Mouse (Mus musculus) limb, embryonic 14.5 days (tissue): ENCODE data around the gene Cryzl1. TPM values are rescaled to one million over a fixed set of nuclear protein-coding genes. Genes with fewer than 3 reads are reported as not detected.

Experiments
- ATAC-seq: fragments of 200-750 bp; cut with Nextera tagmentation; 2 replicates; pipeline ENCODE4 v1.8.0; 2017; ENCODE audit warnings: low read depth, moderate number of reproducible peaks, moderate TSS enrichment; ENCODE audit not compliant: low FRiP score
- DNase-seq: peaks from one replicate; pipeline ENCODE4 v3.0.0-alpha.2; 2015; ENCODE audit warnings: low spot score
- H3K27ac ChIP-seq: fragments of 300-500 bp; sonication (generic); replicated peaks from 2 replicates; pipeline ENCODE4 v1.5.1; 2014; ENCODE audit warnings: low read depth, mild to moderate bottlenecking, low read length, moderate library complexity, mixed read lengths
- H3K27me3 ChIP-seq: fragments of 300-500 bp; sonication (generic); 2 replicates; pipeline ENCODE4 v1.6.1; 2014; ENCODE audit warnings: low read length, mixed read lengths; ENCODE audit not compliant: control insufficient read depth, insufficient read depth
- H3K36me3 ChIP-seq: fragments of 300-500 bp; sonication (generic); 2 replicates; pipeline ENCODE4 v1.6.1; 2014; ENCODE audit warnings: mild to moderate bottlenecking, low read length, moderate library complexity, mixed read lengths; ENCODE audit not compliant: control insufficient read depth, insufficient read depth
- H3K4me1 ChIP-seq: fragments of 300-500 bp; sonication (generic); 2 replicates; pipeline ENCODE4 v1.6.1; 2014; ENCODE audit warnings: antibody characterized with exemption, low read length, mixed read lengths; ENCODE audit not compliant: control insufficient read depth, insufficient read depth
- H3K4me2 ChIP-seq: fragments of 300-500 bp; sonication (generic); replicated peaks from 2 replicates; pipeline ENCODE4 v1.6.1; 2014; ENCODE audit warnings: low read depth, mild to moderate bottlenecking, low read length, moderate library complexity; ENCODE audit not compliant: severe bottlenecking
- H3K4me3 ChIP-seq: fragments of 300-500 bp; sonication (generic); replicated peaks from 2 replicates; pipeline ENCODE4 v1.5.1; 2014; ENCODE audit warnings: low read length
- H3K9ac ChIP-seq: fragments of 300-500 bp; sonication (generic); 2 replicates; pipeline ENCODE4 v1.6.1; 2014; ENCODE audit warnings: mild to moderate bottlenecking, low read depth, low read length, moderate library complexity; ENCODE audit not compliant: severe bottlenecking
- H3K9me3 ChIP-seq: fragments of 300-500 bp; sonication (generic); 2 replicates; pipeline ENCODE4 v1.6.1; 2016; ENCODE audit warnings: low read length; ENCODE audit not compliant: control insufficient read depth
- POLR2A ChIP-seq: fragments of 200-500 bp; IDR thresholded peaks from 2 replicates; pipeline ENCODE4 v1.8.0; 2012; ENCODE audit warnings: inconsistent platforms, mild to moderate bottlenecking, moderate library complexity, borderline replicate concordance; ENCODE audit not compliant: insufficient read depth, insufficient read length; ENCODE audit errors: extremely low read depth
- WGBS: fragments of 180-500 bp; shearing (Covaris S2); extraction: QIAGEN DNeasy Blood & Tissue Kit; methylation state at CpG from one replicate; pipeline ENCODE4 v1.1.7; 2014; 5-methylcytosine and 5-hydroxymethylcytosine counted together
- polyA plus RNA-seq, 2 experiments: library from polyadenylated mRNA; depleted of rRNA in 1 of 2; stranded (reverse) in 1 of 2; unstranded in 1 of 2; fragments of >200 nt; fragmentation: Nextera tagmentation in 1 of 2; extraction: Ambion mirVana in 1 of 2; gene quantifications; 2 replicates each; pipeline versions ENCODE4 v1.2.1 to v1.2.3; 2012 to 2014

Cryzl1 gene
- polyA plus RNA-seq, 2 experiments, result 54.3 to 69.1 TPM

- 86% methylated on average over 2 of the region's 2 CpGs for whole genome bisulfite sequencing
- no peak for ATAC-seq
Measured at GRCm38 (mm10) chr16:91644901-91645300, 83.9 kb downstream of the Cryzl1 start.

GRCm38 (mm10) chr16:91640171-91640570 lies 88.6 kb downstream of the Cryzl1 start:
- no peak overlapping the region for H3K9ac ChIP-seq
- H3K27ac ChIP-seq, result no peak overlapping the region
- H3K27me3 ChIP-seq, result no peaks in the 10 kb centered on the region
- H3K36me3 ChIP-seq, result peaks cover 75% of the 10 kb centered on the region
- H3K9me3 ChIP-seq, result no peaks in the 10 kb centered on the region
- no peak overlapping the region for H3K4me2 ChIP-seq
- no peak overlapping the region for H3K4me3 ChIP-seq
- DNase-seq (no peak), ATAC-seq (no peak)
- 0 out of 2 replicates have a peak, but pooled peaks cover 4% of the 10 kb centered on the region for H3K4me1 ChIP-seq
- WGBS, result 94% methylated on average over 8 of the region's 8 CpGs
- TF ChIP-seq POLR2A, result no peak

More at GRCm38 (mm10) chr16:91644901-91645300, 83.9 kb downstream of the Cryzl1 start:
- H3K9me3 ChIP-seq, result no peaks in the 10 kb centered on the region
- H3K27me3 ChIP-seq, result no peaks in the 10 kb centered on the region
- peaks cover 12% of the 10 kb centered on the region; the same call in 1 of the 2 replicates for H3K4me1 ChIP-seq
- DNase-seq, result no peak
- no peak overlapping the region for H3K4me3 ChIP-seq
- H3K9ac ChIP-seq, result no peak overlapping the region
- H3K36me3 ChIP-seq, result peaks cover 28% of the 10 kb centered on the region
- H3K27ac ChIP-seq, result no peak overlapping the region
- TF ChIP-seq POLR2A, result no peak
- H3K4me2 ChIP-seq, result no peak overlapping the region

GRCm38 (mm10) chr16:91639636-91640035 lies 89.1 kb downstream of the Cryzl1 start:
- Histone ChIP-seq H3K4me1 (0 out of 2 replicates have a peak, but pooled peaks cover under 1% of the 10 kb centered on the region), H3K9ac (no peak overlapping the region), H3K4me2 (no peak overlapping the region), H3K36me3 (peaks cover 79% of the 10 kb centered on the region), H3K27ac (no peak overlapping the region), H3K27me3 (no peaks in the 10 kb centered on the region), H3K9me3 (no peaks in the 10 kb centered on the region), H3K4me3 (no peak overlapping the region)
- 94% methylated on average over 2 of the region's 2 CpGs for WGBS
- DNase-seq (no peak), ATAC-seq (no peak)
- TF ChIP-seq POLR2A, result no peak

Other genes starting within 250 kb of the Cryzl1 start
- 45.3 and 45.7 TPM in 2 replicates for gene Ifnar1, start 243.7 kb downstream of the Cryzl1 start, polyA plus RNA-seq (2012; rRNA removed)
- gene Ifnar1, start 243.7 kb downstream of the Cryzl1 start, polyA plus RNA-seq (2014; fragmentation: Nextera tagmentation; extraction: Ambion mirVana), result 53.7 and 64.0 TPM in 2 replicates
- gene Ifngr2, start 181.9 kb downstream of the Cryzl1 start, polyA plus RNA-seq (2012; rRNA removed), result 22.6 and 23.0 TPM in 2 replicates
- gene Ifngr2, start 181.9 kb downstream of the Cryzl1 start, polyA plus RNA-seq (2014; fragmentation: Nextera tagmentation; extraction: Ambion mirVana), result 45.4 and 49.1 TPM in 2 replicates
- 25.4 and 26.7 TPM in 2 replicates for gene Tmem50b, start 131.2 kb downstream of the Cryzl1 start, polyA plus RNA-seq (2012; rRNA removed)
- 40.6 and 46.7 TPM in 2 replicates for gene Tmem50b, start 131.2 kb downstream of the Cryzl1 start, polyA plus RNA-seq (2014; fragmentation: Nextera tagmentation; extraction: Ambion mirVana)
- gene Dnajc28, start 109.9 kb downstream of the Cryzl1 start, polyA plus RNA-seq (2012; rRNA removed), result 1.1 and 1.7 TPM in 2 replicates
- 2.9 and 3.2 TPM in 2 replicates for gene Dnajc28, start 109.9 kb downstream of the Cryzl1 start, polyA plus RNA-seq (2014; fragmentation: Nextera tagmentation; extraction: Ambion mirVana)
- gene Gart, start 82.0 kb downstream of the Cryzl1 start, polyA plus RNA-seq (2012; rRNA removed), result 55.5 and 64.5 TPM in 2 replicates
- 89.6 and 98.9 TPM in 2 replicates for gene Gart, start 82.0 kb downstream of the Cryzl1 start, polyA plus RNA-seq (2014; fragmentation: Nextera tagmentation; extraction: Ambion mirVana)
- gene Son, start 81.5 kb downstream of the Cryzl1 start, polyA plus RNA-seq (2012; rRNA removed), result 342 and 354 TPM in 2 replicates
- 180 and 185 TPM in 2 replicates for gene Son, start 81.5 kb downstream of the Cryzl1 start, polyA plus RNA-seq (2014; fragmentation: Nextera tagmentation; extraction: Ambion mirVana)
- 28.4 and 33.2 TPM in 2 replicates for gene Donson, start 40.2 kb downstream of the Cryzl1 start, polyA plus RNA-seq (2012; rRNA removed)
- 19.8 and 22.8 TPM in 2 replicates for gene Donson, start 40.2 kb downstream of the Cryzl1 start, polyA plus RNA-seq (2014; fragmentation: Nextera tagmentation; extraction: Ambion mirVana)
- 46.6 and 48.6 TPM in 2 replicates for gene Itsn1, start 306 bp upstream of the Cryzl1 start, polyA plus RNA-seq (2012; rRNA removed)
- 24.8 and 30.2 TPM in 2 replicates for gene Itsn1, start 306 bp upstream of the Cryzl1 start, polyA plus RNA-seq (2014; fragmentation: Nextera tagmentation; extraction: Ambion mirVana)